Mouse (Mus musculus): ENCODE data around the gene Cdh23.

DNA sequence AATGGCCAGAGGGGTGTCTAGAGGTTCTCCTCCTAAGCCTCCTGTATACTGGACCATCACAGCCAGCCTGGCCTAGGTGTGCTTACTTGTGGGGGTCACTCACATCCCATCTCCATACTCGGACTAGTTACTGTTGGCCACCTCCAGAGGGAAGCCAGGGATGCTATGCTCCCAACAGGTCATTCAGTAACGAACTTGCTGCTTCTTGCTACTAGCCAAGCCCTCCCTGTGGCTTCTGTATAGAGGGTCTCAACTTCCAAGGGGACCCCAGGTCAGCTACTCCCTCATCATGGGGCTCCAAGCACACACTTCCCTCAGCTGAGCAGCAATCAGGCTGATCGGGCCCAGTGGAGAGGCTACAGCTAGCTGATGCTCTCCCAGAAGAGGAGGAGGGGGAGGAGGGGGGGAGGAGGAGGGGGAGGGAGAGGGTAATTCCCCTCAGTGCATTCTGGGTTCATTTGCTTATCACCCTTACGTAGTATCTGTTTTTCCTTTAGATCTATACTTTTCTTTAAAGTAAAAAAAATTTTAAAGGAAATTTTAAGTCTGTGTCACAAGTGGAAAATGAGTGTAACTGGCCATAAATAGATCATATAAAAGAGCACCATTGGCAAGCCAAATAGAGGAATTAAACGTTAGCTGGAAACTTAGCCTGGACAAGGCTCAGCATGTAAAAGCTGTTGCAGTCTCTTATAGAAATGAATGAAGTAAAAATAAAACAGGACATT is 346.0 kb downstream of the Cdh23 start:
- no peak for TF ChIP-seq POLR2A (IDR thresholded peaks at IDR 0.05; ENCODE audit: borderline replicate concordance, extremely low read depth, insufficient read depth, insufficient read length, poor library complexity, severe bottlenecking)
- no peak for TF ChIP-seq CTCF (IDR thresholded peaks at IDR 0.05; ENCODE audit: borderline replicate concordance, extremely low read depth, insufficient read depth, insufficient read length)

Measured in brain, embryonic 14.5 days (tissue).